Mouse (Mus musculus) bone marrow macrophage, adult 2 months (primary cell): ENCODE measurements around the gene Fbxo42. TPM values are rescaled to one million over a fixed set of nuclear protein-coding genes. Genes with fewer than 3 reads are reported as not detected.
A peak's percentile ranks its signal among the peaks of the same experiment; 100 is the strongest.

Experiments
- H3K27ac ChIP-seq: 2 replicates; pipeline ENCODE4 v1.5.1; 2012; ENCODE audit warnings: low read depth, low read length; ENCODE audit not compliant: insufficient read depth
- H3K4me1 ChIP-seq: 2 replicates; pipeline ENCODE4 v1.6.1; 2012; ENCODE audit warnings: low read length; ENCODE audit not compliant: control insufficient read depth, insufficient read depth
- H3K4me3 ChIP-seq: 2 replicates; pipeline ENCODE4 v1.5.1; 2012; ENCODE audit warnings: mild to moderate bottlenecking, low read length, moderate library complexity; ENCODE audit not compliant: insufficient read depth
- CTCF ChIP-seq: IDR thresholded peaks from 2 replicates; pipeline ENCODE4 v1.5.1; 2012; ENCODE audit warnings: low read depth, mild to moderate bottlenecking, low read length, moderate library complexity
- POLR2A ChIP-seq: IDR thresholded peaks from 2 replicates; pipeline ENCODE4 v1.6.1; 2012; ENCODE audit warnings: mild to moderate bottlenecking, low read depth, low read length, borderline replicate concordance
- polyA plus RNA-seq: library from polyadenylated mRNA; stranded (reverse); fragments of >200 nt; gene quantifications from 2 replicates; pipeline ENCODE4 v1.2.4, GENCODE M21; 2012; ENCODE audit not compliant: missing spikeins, insufficient read depth, insufficient read length

The Fbxo42 gene
- polyA plus RNA-seq, 1 experiment: 28.2 TPM

DNA sequence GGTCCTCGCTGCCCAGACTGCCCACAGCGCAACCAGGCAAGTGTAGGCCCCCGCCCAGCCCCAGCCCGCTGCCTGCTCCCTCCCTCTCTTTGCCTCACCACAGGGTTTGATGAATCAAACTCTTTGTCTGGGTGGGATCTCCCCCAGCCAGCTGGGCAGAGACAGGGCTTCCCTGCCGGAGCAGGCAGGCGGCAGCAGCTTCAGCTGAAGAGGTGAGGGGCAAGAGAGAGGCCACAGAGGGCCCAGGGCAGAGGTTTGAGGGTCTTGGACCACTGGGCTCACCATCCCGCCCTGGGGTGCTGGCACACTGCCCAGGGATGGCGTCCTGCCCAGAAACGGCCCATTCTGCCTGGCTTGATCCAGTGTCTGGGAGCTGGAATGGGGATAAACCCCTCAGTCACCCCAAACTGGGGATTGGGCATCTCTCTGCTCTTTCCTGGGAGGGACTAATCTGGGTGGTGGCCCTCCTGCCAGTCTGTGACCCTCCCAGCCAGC lies 97.3 kb downstream of the Fbxo42 start:
- TF ChIP-seq CTCF (no peak), POLR2A (no peak)
- Histone ChIP-seq H3K4me1 (peaks cover 3% of the 10 kb centered on the region; the same call in 1 of the 2 replicates), H3K4me3 (no peak overlapping the region), H3K27ac (no peak overlapping the region)

GRCm38 (mm10) chr4:141246089-141246997 lies 98.6 kb downstream of the Fbxo42 start:
- Histone ChIP-seq H3K4me1 (peaks cover 3% of the 10 kb centered on the region; the same call in 1 of the 2 replicates), H3K27ac (no peak overlapping the region), H3K4me3 (no peak overlapping the region)
- TF ChIP-seq POLR2A (no peak), CTCF (no peak)

- H3K27ac ChIP-seq: no peak overlapping the region
These were observed 99.3 kb downstream of the Fbxo42 start for GRCm38 (mm10) chr4:141246998-141247350.

DNA sequence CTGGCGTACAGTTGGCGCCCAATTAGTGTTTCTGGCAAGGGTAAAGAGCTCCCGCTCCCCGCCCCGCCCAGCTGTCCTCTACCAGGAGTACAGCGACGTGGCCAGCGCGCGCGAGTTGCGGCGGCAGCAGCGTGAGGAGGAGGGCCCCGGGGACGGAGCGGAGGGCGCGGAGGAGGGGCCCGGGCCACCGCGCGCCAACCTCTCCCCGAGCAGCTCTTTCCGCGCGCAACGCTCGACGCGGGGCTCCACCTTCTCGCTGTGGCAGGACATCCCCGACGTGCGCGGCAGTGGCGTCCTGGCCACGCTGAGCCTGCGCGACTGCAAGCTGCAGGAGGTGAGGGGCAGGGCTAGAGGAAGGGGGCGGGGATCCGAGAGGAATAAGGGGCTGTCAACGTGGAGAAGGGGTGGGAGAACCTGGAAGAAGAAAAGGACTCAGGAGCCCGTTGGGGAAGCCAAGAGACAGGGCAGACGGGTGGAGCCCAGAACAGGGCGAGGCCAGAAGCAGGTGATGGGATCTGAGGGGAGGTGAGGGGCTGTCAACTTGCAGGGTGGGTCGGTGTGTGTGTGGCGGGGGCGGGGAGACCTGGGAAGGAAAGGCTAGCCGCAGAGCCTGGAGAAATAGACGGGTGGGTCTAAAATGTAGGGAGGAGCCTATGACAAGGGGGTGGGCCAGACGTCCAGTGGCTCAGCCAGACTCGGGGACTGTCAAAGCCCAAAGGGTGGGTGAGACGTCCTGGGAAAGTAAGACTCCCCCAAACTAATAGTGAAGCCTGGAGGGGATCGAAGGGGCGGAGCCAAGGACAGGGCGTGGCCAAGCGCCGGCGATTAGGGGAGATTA lies 100.3 kb downstream of the Fbxo42 start:
- H3K4me3 ChIP-seq: 0 out of 2 replicates have a peak overlapping the region, but pooled peaks have one; percentile 21
- peaks cover 3% of the 10 kb centered on the region; the same call in 1 of the 2 replicates for H3K4me1 ChIP-seq
- H3K27ac ChIP-seq: no peak overlapping the region
- TF ChIP-seq CTCF: no peak
- no peak for TF ChIP-seq POLR2A

More at GRCm38 (mm10) chr4:141246998-141247350, 99.3 kb downstream of the Fbxo42 start:
- Histone ChIP-seq H3K4me1 (peaks cover 3% of the 10 kb centered on the region; the same call in 1 of the 2 replicates), H3K4me3 (no peak overlapping the region; the same call in 1 of the 2 replicates)
- TF ChIP-seq POLR2A (no peak), CTCF (no peak)

DNA sequence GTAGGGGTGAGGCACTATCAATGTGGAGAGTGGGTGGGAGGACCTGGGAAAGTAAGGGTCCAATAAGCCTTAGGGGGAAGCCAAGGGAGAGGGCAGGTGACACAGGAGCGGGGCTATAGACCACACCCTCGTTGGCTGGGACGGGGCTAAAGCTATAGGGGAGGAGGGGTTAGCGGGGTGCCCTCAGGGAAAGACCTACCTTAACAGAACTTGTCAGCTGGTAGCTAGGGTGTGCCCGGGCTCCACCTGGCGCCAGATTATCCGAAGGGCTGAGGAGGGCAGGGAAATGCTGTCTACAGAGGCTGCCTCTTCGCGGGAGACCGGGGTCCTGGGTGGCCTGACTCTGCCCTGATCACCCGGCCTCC lies 100.9 kb downstream of the Fbxo42 start:
- no peak overlapping the region for H3K27ac ChIP-seq
- H3K4me1 ChIP-seq: peaks cover 3% of the 10 kb centered on the region; the same call in 1 of the 2 replicates
- no peak overlapping the region for H3K4me3 ChIP-seq
- TF ChIP-seq CTCF (no peak), POLR2A (no peak)

GRCm38 (mm10) chr4:141249383-141249782 lies 101.7 kb downstream of the Fbxo42 start:
- H3K4me3 ChIP-seq: no peak overlapping the region
- H3K27ac ChIP-seq: no peak overlapping the region
- peaks cover 3% of the 10 kb centered on the region; the same call in 1 of the 2 replicates for H3K4me1 ChIP-seq
- TF ChIP-seq POLR2A: no peak
- no peak for TF ChIP-seq CTCF

GRCm38 (mm10) chr4:141251071-141251470 lies 103.4 kb downstream of the Fbxo42 start:
- peaks cover 3% of the 10 kb centered on the region; the same call in 1 of the 2 replicates for H3K4me1 ChIP-seq
- H3K4me3 ChIP-seq: no peak overlapping the region
- no peak overlapping the region for H3K27ac ChIP-seq
- TF ChIP-seq POLR2A (no peak), CTCF (no peak)

DNA sequence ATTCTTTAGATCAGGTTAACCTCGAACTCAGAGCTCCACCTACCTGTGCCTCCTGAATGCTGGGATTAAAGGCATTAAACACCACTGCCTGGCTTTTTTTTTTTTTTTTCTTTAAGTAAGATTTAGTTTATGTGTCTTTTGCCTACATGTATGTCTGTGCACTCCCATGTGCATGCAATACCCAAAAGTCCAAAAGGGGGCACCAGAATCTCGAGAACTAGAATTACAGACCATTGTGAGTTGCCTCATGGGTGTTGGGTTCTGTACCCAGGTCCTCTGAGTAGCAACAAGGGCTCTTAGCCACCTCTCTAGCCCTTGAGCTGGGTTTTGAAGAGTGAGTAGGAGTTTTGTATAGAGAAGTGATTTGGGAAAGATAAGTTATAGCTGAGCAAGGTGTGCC lies 104.9 kb downstream of the Fbxo42 start:
- TF ChIP-seq POLR2A (no peak), CTCF (no peak)
- Histone ChIP-seq H3K4me1 (no peaks in the 10 kb centered on the region), H3K4me3 (no peak overlapping the region), H3K27ac (no peak overlapping the region)

Other genes with a start within 250 kb of the Fbxo42 start
- gene Padi2, start 241.6 kb upstream of the Fbxo42 start, polyA plus RNA-seq: 11.0 and 12.2 TPM in 2 replicates
- 145 and 163 TPM in 2 replicates for gene Sdhb, start 186.7 kb upstream of the Fbxo42 start, polyA plus RNA-seq
- 203 and 230 TPM in 2 replicates for gene Atp13a2, start 161.0 kb upstream of the Fbxo42 start, polyA plus RNA-seq
- not detected in 2 replicates for gene Mfap2, start 137.5 kb upstream of the Fbxo42 start, polyA plus RNA-seq
- gene Crocc, start 87.4 kb upstream of the Fbxo42 start, polyA plus RNA-seq: 6.9 and 8.1 TPM in 2 replicates
- gene Necap2, start 69.6 kb upstream of the Fbxo42 start, polyA plus RNA-seq: 170 and 172 TPM in 2 replicates
- gene Spata21, start 59.6 kb upstream of the Fbxo42 start, polyA plus RNA-seq: not detected in 2 replicates
- 105 and 129 TPM in 2 replicates for gene Szrd1, start 8.1 kb upstream of the Fbxo42 start, polyA plus RNA-seq
- 0.92 and 1.9 TPM in 2 replicates for gene Rsg1, start 66.0 kb downstream of the Fbxo42 start, polyA plus RNA-seq
- not detected in 2 replicates for gene Arhgef19, start 91.6 kb downstream of the Fbxo42 start, polyA plus RNA-seq
- 0.13 and 0.80 TPM in 2 replicates for gene Epha2, start 153.3 kb downstream of the Fbxo42 start, polyA plus RNA-seq
- not detected in 2 replicates for gene Fam131c, start 220.3 kb downstream of the Fbxo42 start, polyA plus RNA-seq